Mouse (Mus musculus) bone marrow macrophage, adult 2 months (primary cell): ENCODE data around the gene Copz2.

Experiments used
- CTCF ChIP-seq: IDR thresholded peaks from 2 replicates; pipeline ENCODE4 v1.5.1; 2012; ENCODE audit warnings: low read depth, mild to moderate bottlenecking, low read length, moderate library complexity
- POLR2A ChIP-seq: IDR thresholded peaks from 2 replicates; pipeline ENCODE4 v1.6.1; 2012; ENCODE audit warnings: mild to moderate bottlenecking, low read depth, low read length, borderline replicate concordance

DNA sequence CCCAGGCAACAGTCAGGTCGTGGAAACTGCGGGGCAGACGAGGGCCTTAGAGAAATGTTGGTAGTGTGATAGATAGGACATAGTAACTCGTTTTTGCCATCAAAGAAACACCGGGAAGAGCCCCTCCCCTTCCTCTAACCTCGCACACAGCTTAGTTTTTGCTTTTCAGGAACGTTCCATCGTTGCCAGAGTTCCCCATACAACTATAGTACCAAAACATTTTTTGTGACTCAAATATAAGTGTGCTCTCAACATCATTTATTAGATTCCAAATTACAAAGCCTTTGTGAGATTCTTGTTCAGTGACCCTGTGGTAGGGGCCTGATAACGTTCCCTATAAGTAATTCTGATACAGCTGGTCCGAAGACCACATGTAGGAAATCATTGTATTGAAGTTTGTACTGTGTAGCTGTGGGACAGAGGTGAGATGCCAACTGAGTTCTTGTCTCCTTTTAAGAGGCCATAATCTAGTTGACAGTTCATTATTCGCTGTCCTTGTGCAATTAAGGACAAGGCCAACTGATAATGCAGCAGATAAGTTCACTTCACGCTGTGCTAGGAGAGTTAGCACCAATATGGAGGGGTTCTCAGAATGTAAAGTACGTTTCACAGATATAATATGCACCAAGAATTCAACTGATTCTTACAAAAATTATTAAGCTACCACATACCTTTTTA is 19.0 kb upstream of the Copz2 start:
- TF ChIP-seq CTCF, result no peak
- no peak for TF ChIP-seq POLR2A
